Mouse (Mus musculus): ENCODE results near the gene Rad51c.
"Not testable (repeated sequence)": the region's sequence is repeated elsewhere in the genome, so short reads cannot be mapped to it uniquely, and the experiment has no call there.

- TF ChIP-seq GATA1 (IDR thresholded peaks at IDR 0.05; ENCODE audit: borderline replicate concordance, low read length); FLI1 (IDR thresholded peaks at IDR 0.05; ENCODE audit: low read length): not testable (repeated sequence)
Measured at GRCm38 (mm10) chr11:87445593-87445992, 40.8 kb upstream of the Rad51c start.

Data from megakaryocyte, embryonic 14.5 days (primary cell).